Mouse (Mus musculus) ES-E14 (cell line): ENCODE data around the gene Txndc11. TPM values are rescaled to one million over a fixed set of nuclear protein-coding genes. Genes with fewer than 3 reads are reported as not detected.

Experiments
- DNase-seq: peaks from one replicate; pipeline ENCODE4 v3.0.0-alpha.2; 2013; ENCODE audit warnings: low read depth, low spot score
- H3K27ac ChIP-seq: 2 replicates; pipeline ENCODE4 v1.5.1; 2012; ENCODE audit warnings: low read depth, mild to moderate bottlenecking, low read length, moderate library complexity, mixed read lengths; ENCODE audit not compliant: poor library complexity, insufficient read depth, severe bottlenecking
- H3K36me3 ChIP-seq: 2 replicates; pipeline ENCODE4 v1.6.1; 2012; ENCODE audit warnings: mild to moderate bottlenecking, low read length, moderate library complexity, mixed read lengths; ENCODE audit not compliant: control insufficient read depth, poor library complexity, insufficient read depth, severe bottlenecking
- H3K4me1 ChIP-seq, 2 experiments: fragments of 150-350 bp in 1 of 2; sonication (generic) in 1 of 2; 2 replicates each; pipeline ENCODE4 v1.6.1; 2012; ENCODE audit warnings: low read length in 2 of 2, mild to moderate bottlenecking in 1 of 2, mixed read lengths in 1 of 2; ENCODE audit not compliant: control insufficient read depth in 2 of 2, insufficient read depth in 2 of 2, poor library complexity in 1 of 2
- H3K4me3 ChIP-seq, 2 experiments: fragments of 150-350 bp in 1 of 2; sonication (generic) in 1 of 2; 2 replicates each; pipeline ENCODE4 v1.5.1; 2012; ENCODE audit warnings: low read length in 2 of 2, low read depth in 1 of 2, mild to moderate bottlenecking in 1 of 2, mixed read lengths in 1 of 2; ENCODE audit not compliant: insufficient read depth in 1 of 2, poor library complexity in 1 of 2, severe bottlenecking in 1 of 2
- H3K9ac ChIP-seq: 2 replicates; pipeline ENCODE4 v1.6.1; 2012; ENCODE audit warnings: low read depth, mild to moderate bottlenecking, low read length, mixed read lengths; ENCODE audit not compliant: poor library complexity, insufficient read depth, severe bottlenecking
- H3K9me3 ChIP-seq: fragments of 150-350 bp; sonication (generic); 2 replicates; pipeline ENCODE4 v1.6.1; 2012; ENCODE audit warnings: low read depth, mild to moderate bottlenecking, low read length; ENCODE audit not compliant: control insufficient read depth, insufficient read depth
- CHD2 ChIP-seq: IDR thresholded peaks from 2 replicates; pipeline ENCODE4 v1.6.1; 2014; ENCODE audit warnings: mild to moderate bottlenecking, low read depth, low read length, inconsistent platforms
- HCFC1 ChIP-seq: IDR thresholded peaks from 2 replicates; pipeline ENCODE4 v1.6.1; 2012; ENCODE audit warnings: low read length, inconsistent platforms, borderline replicate concordance; ENCODE audit not compliant: insufficient read depth
- MAFK ChIP-seq: IDR thresholded peaks from 2 replicates; pipeline ENCODE4 v1.6.1; 2014; ENCODE audit warnings: mild to moderate bottlenecking, low read depth, low read length, inconsistent platforms; ENCODE audit not compliant: insufficient read depth
- ZC3H11A ChIP-seq: IDR thresholded peaks from 2 replicates; pipeline ENCODE4 v1.6.1; 2012; ENCODE audit warnings: low read depth, mild to moderate bottlenecking, inconsistent platforms, low read length, borderline replicate concordance
- ZNF384 ChIP-seq: IDR thresholded peaks from 2 replicates; pipeline ENCODE4 v1.6.1; 2012; ENCODE audit warnings: low read depth, low read length, inconsistent platforms
- in situ Hi-C, 2 experiments: fragments of 600-800 bp; cut with MboI; formaldehyde crosslinking; loops; one replicate each; pipeline ENCODE4 v1.15.1; 2025; ENCODE audit warnings: low sequenced_read_pairs in 2 of 2, inconsistent platforms in 1 of 2; ENCODE audit not compliant: unreplicated experiment in 2 of 2
- total RNA-seq: library from RNA; depleted of rRNA; stranded (reverse); fragments of 300-350 nt; gene quantifications from 2 replicates; pipeline ENCODE4 v1.2.3, GENCODE M21; 2012

The Txndc11 gene
- total RNA-seq, 1 experiment, result 26.0 TPM

- DNase-seq, result peak; percentile 43
- TF ChIP-seq HCFC1 (no peak), MAFK (no peak), ZC3H11A (no peak), ZNF384 (no peak), CHD2 (no peak)
- Histone ChIP-seq H3K4me1 (peaks cover 2 to 5% of the 10 kb centered on the region in 2 experiments; a peak in 2 of 4 replicates), H3K36me3 (no peaks in the 10 kb centered on the region), H3K9ac (peak overlapping the region; percentile 89), H3K27ac (no peak overlapping the region), H3K4me3 (peak overlapping the region; percentile 82 to 87), H3K9me3 (no peaks in the 10 kb centered on the region)
- in situ Hi-C loops, result no loop called here
Observed at GRCm38 (mm10) chr16:11175489-11176207, 41.2 kb upstream of the Txndc11 start.

GRCm38 (mm10) chr16:11175100-11175488 lies 40.6 kb upstream of the Txndc11 start:
- peak overlapping the region; percentile 89 for H3K9ac ChIP-seq
- H3K9me3 ChIP-seq, result no peaks in the 10 kb centered on the region
- TF ChIP-seq MAFK (no peak), CHD2 (no peak), ZC3H11A (no peak), HCFC1 (no peak), ZNF384 (no peak)
- in situ Hi-C loops, result no loop called here
- H3K4me3 ChIP-seq, result peak overlapping the region; percentile 82 to 87
- H3K36me3 ChIP-seq, result no peaks in the 10 kb centered on the region
- no peak overlapping the region for H3K27ac ChIP-seq
- peaks cover 2 to 5% of the 10 kb centered on the region in 2 experiments; a peak in 2 of 4 replicates for H3K4me1 ChIP-seq
- DNase-seq, result no peak

DNA sequence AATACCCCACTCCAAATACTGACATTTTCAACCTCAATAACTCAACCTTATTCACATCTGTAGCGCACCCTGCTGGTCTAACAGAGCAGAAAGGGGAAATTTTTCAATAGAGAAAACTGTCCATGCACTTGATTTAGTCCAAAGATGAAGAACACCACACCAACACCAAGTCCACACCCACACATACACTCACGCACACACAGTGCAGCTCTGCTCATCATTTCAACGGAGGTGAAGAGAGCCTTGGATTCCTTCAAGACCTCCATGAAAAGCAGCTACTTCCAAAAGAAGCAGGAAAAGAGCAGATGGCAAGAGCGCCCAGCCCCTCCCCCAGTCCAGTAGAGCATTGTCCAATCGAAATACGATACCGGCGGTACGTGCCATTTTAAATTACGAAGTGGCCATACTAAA lies 40.2 kb upstream of the Txndc11 start:
- Histone ChIP-seq H3K4me3 (peak overlapping the region; percentile 82 to 87), H3K27ac (no peak overlapping the region), H3K36me3 (no peaks in the 10 kb centered on the region), H3K4me1 (peaks cover 2 to 5% of the 10 kb centered on the region in 2 experiments; a peak in 2 of 4 replicates), H3K9ac (peak overlapping the region; percentile 54; the same call in 1 of the 2 replicates), H3K9me3 (no peaks in the 10 kb centered on the region)
- in situ Hi-C loops, result no loop called here
- DNase-seq, result peak; percentile 33
- TF ChIP-seq ZNF384 (no peak), HCFC1 (no peak), CHD2 (no peak), MAFK (no peak), ZC3H11A (no peak)

DNA sequence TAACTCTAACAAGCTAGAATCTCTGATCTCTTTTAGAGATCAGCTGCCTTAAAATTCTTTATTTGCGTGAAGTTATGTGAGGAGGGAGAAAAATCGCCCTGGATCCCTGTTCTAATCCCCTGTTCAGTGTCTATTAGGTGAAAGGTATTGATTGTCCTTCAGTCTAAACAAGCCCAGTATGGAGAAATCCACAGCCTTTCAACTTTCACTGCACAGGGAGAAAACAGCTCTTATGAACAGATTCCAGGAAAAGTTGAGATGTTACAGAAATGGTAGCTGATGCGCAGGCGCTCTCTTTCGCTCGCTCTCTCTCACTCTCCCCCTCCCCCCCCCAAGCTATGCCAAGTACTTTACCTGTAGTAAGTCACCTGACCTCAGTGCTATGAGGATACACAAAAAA lies 37.2 kb upstream of the Txndc11 start:
- TF ChIP-seq MAFK, result no peak
- TF ChIP-seq ZNF384, result no peak
- TF ChIP-seq CHD2, result no peak
- no peak for TF ChIP-seq ZC3H11A
- no peak for TF ChIP-seq HCFC1
- no peaks in the 10 kb centered on the region for H3K9me3 ChIP-seq
- no peak overlapping the region for H3K27ac ChIP-seq
- H3K4me3 ChIP-seq, result no peak overlapping the region
- in situ Hi-C loops, result no loop called here
- no peak for DNase-seq
- H3K9ac ChIP-seq, result no peak overlapping the region
- peaks cover 2% of the 10 kb centered on the region in 2 experiments; a peak in 2 of 4 replicates for H3K4me1 ChIP-seq
- H3K36me3 ChIP-seq, result no peaks in the 10 kb centered on the region

GRCm38 (mm10) chr16:11166431-11166830 lies 32.0 kb upstream of the Txndc11 start:
- Histone ChIP-seq H3K9ac (0 out of 2 replicates have a peak overlapping the region, but pooled peaks have one; percentile 42), H3K9me3 (no peaks in the 10 kb centered on the region), H3K4me3 (no peak overlapping the region), H3K36me3 (no peaks in the 10 kb centered on the region), H3K4me1 (no peaks in the 10 kb centered on the region), H3K27ac (no peak overlapping the region)
- in situ Hi-C loops, result no loop called here
- DNase-seq, result no peak
- TF ChIP-seq ZC3H11A, result no peak
- TF ChIP-seq ZNF384, result no peak
